Mouse (Mus musculus) liver, adult 2 months (tissue): ENCODE data around the gene Hoxd11.

Source experiments
- CTCF ChIP-seq: fragments of 200-500 bp; IDR thresholded peaks from 2 replicates; pipeline ENCODE4 v1.5.1; 2011; ENCODE audit warnings: low read depth, low read length, control low read depth
- POLR2A ChIP-seq: fragments of 200-500 bp; IDR thresholded peaks from 2 replicates; pipeline ENCODE4 v1.6.1; 2011; ENCODE audit warnings: low read length, control low read depth; ENCODE audit not compliant: insufficient read depth; ENCODE audit errors: extremely low read depth

- no peak for TF ChIP-seq CTCF
- no peak for TF ChIP-seq POLR2A
Observed at GRCm38 (mm10) chr2:74699664-74700545, 20.5 kb downstream of the Hoxd11 start.
